Mouse (Mus musculus) hindbrain, embryonic 13.5 days (tissue): ENCODE measurements around the gene Eno2. TPM values are rescaled to one million over a fixed set of nuclear protein-coding genes. Genes with fewer than 3 reads are reported as not detected.

Experiments
- ATAC-seq: fragments of 200-750 bp; cut with Nextera tagmentation; 2 replicates; pipeline ENCODE4 v1.8.0; 2017; ENCODE audit warnings: moderate TSS enrichment; ENCODE audit not compliant: low FRiP score
- H3K27ac ChIP-seq: fragments of 300-500 bp; sonication (generic); 2 replicates; pipeline ENCODE4 v1.5.1; 2015; ENCODE audit warnings: inconsistent platforms, mild to moderate bottlenecking, moderate library complexity
- H3K27me3 ChIP-seq: fragments of 300-500 bp; sonication (generic); 2 replicates; pipeline ENCODE4 v1.6.1; 2015; ENCODE audit warnings: mild to moderate bottlenecking, inconsistent platforms
- H3K36me3 ChIP-seq: fragments of 300-500 bp; sonication (generic); 2 replicates; pipeline ENCODE4 v1.6.1; 2015; ENCODE audit warnings: mild to moderate bottlenecking, inconsistent platforms
- H3K4me1 ChIP-seq: fragments of 300-500 bp; sonication (generic); replicated peaks from 2 replicates; pipeline ENCODE4 v1.6.1; 2015; ENCODE audit warnings: inconsistent platforms
- H3K4me2 ChIP-seq: fragments of 300-500 bp; sonication (generic); 2 replicates; pipeline ENCODE4 v1.6.1; 2015; ENCODE audit warnings: inconsistent platforms, mild to moderate bottlenecking, moderate library complexity
- H3K4me3 ChIP-seq: fragments of 300-500 bp; sonication (generic); 2 replicates; pipeline ENCODE4 v1.5.1; 2015; ENCODE audit warnings: mild to moderate bottlenecking, inconsistent platforms
- H3K9ac ChIP-seq: fragments of 300-500 bp; sonication (generic); 2 replicates; pipeline ENCODE4 v1.6.1; 2015; ENCODE audit warnings: mild to moderate bottlenecking, inconsistent platforms
- H3K9me3 ChIP-seq: fragments of 300-500 bp; sonication (generic); 2 replicates; pipeline ENCODE4 v1.6.1; 2016; ENCODE audit warnings: inconsistent platforms
- WGBS: fragments of 180-500 bp; shearing (Covaris S2); methylation state at CpG from one replicate; pipeline ENCODE4 v1.1.7; 2015; 5-methylcytosine and 5-hydroxymethylcytosine counted together
- polyA plus RNA-seq: library from polyadenylated mRNA; unstranded; fragments of >200 nt; fragmentation: Nextera tagmentation; extraction: Ambion mirVana; gene quantifications from 2 replicates; pipeline ENCODE4 v1.2.1, GENCODE M21; 2015

Gene Eno2
- polyA plus RNA-seq: 53.2 and 58.7 TPM in 2 replicates

DNA sequence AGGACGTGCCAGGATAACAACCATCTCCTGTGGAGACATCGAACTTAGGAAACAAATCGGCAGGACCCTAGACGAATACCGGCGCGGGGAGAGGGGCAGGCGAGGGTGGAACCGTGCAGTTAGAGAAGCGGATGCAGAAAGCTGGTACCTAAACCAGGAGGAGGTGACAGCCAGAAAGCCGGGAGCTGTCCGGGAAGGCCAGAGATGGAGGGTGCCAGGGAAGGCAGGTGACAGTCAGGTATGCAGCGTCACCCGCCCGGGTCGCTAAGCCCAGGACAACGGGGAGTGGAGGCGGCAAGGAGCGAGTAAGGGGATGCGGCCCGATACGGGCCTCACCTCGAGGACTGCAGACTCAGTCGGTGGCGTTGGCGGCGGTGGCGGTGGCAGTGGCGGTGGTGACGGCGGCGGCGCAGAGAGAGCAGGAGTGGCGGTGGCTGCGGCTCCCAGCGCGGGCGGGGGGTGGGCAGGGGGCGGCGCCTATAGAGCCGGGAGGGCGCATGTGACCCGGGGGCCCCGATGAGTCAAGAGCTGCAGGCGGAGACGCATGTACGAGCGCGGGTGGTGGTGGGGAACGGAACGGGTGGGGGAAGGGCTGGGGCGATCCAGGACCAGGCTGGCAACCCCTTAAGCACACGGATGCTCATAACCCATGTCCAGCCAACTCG is at the start of gene Eno2:
TSS of gene Eno2 (minus strand) at position 573 of the 665 bp plus-strand sequence.
- H3K27ac ChIP-seq: peak within 1 kb of the TSS; percentile 77
- H3K4me2 ChIP-seq: peak within 1 kb of the TSS; percentile 72
- H3K4me1 ChIP-seq: peaks cover 32% of the 10 kb centered on the region
- peak; percentile 82 for ATAC-seq
- peak within 1 kb of the TSS; percentile 81 for H3K9ac ChIP-seq
- no peaks in the 10 kb centered on the region for H3K9me3 ChIP-seq
- H3K4me3 ChIP-seq: peak within 1 kb of the TSS; percentile 55
- under 1% methylated on average over 51 of the region's 54 CpGs for WGBS
- no peaks in the 10 kb centered on the region for H3K36me3 ChIP-seq
- peaks cover 15% of the 10 kb centered on the region for H3K27me3 ChIP-seq

- H3K27me3 ChIP-seq: no peaks in the 10 kb centered on the region
- 94% methylated on average over 8 of the region's 8 CpGs for WGBS
- H3K4me1 ChIP-seq: peaks cover 19% of the 10 kb centered on the region
- no peak overlapping the region for H3K4me3 ChIP-seq
- H3K9ac ChIP-seq: no peak overlapping the region
- no peak overlapping the region for H3K27ac ChIP-seq
- H3K4me2 ChIP-seq: no peak overlapping the region
- H3K9me3 ChIP-seq: no peaks in the 10 kb centered on the region
- peaks cover 81% of the 10 kb centered on the region for H3K36me3 ChIP-seq
- ATAC-seq: no peak
Observed at GRCm38 (mm10) chr6:124817971-124818370, 48.5 kb upstream of the Eno2 start.

- Histone ChIP-seq H3K36me3 (peaks cover 77% of the 10 kb centered on the region), H3K27ac (no peak overlapping the region), H3K27me3 (no peaks in the 10 kb centered on the region), H3K9me3 (no peaks in the 10 kb centered on the region), H3K9ac (no peak overlapping the region), H3K4me3 (no peak overlapping the region), H3K4me1 (peaks cover 23% of the 10 kb centered on the region), H3K4me2 (no peak overlapping the region)
- no peak for ATAC-seq
- WGBS: 97% methylated on average over 8 of the region's 8 CpGs
Observed at GRCm38 (mm10) chr6:124817563-124817962, 48.1 kb upstream of the Eno2 start.

GRCm38 (mm10) chr6:124817125-124817524 is 47.7 kb upstream of the Eno2 start:
- peaks cover 74% of the 10 kb centered on the region for H3K36me3 ChIP-seq
- peaks cover 28% of the 10 kb centered on the region for H3K4me1 ChIP-seq
- H3K4me2 ChIP-seq: no peak overlapping the region
- H3K27me3 ChIP-seq: no peaks in the 10 kb centered on the region
- 98% methylated on average over 11 of the region's 11 CpGs for WGBS
- no peak overlapping the region for H3K27ac ChIP-seq
- no peak for ATAC-seq
- H3K4me3 ChIP-seq: no peak overlapping the region
- H3K9ac ChIP-seq: no peak overlapping the region
- no peaks in the 10 kb centered on the region for H3K9me3 ChIP-seq

- Histone ChIP-seq H3K4me1 (peaks cover 33% of the 10 kb centered on the region), H3K36me3 (peaks cover 74% of the 10 kb centered on the region), H3K4me3 (no peak overlapping the region), H3K9me3 (no peaks in the 10 kb centered on the region), H3K9ac (no peak overlapping the region), H3K27me3 (no peaks in the 10 kb centered on the region), H3K27ac (no peak overlapping the region), H3K4me2 (no peak overlapping the region)
- WGBS: 93% methylated on average over 4 of the region's 4 CpGs
- no peak for ATAC-seq
Observed at GRCm38 (mm10) chr6:124816611-124817010, 47.1 kb upstream of the Eno2 start.

- Histone ChIP-seq H3K36me3 (peaks cover 66% of the 10 kb centered on the region), H3K4me1 (peaks cover 36% of the 10 kb centered on the region), H3K9ac (peak overlapping the region; percentile 13; the same call in 1 of the 2 replicates), H3K27ac (no peak overlapping the region), H3K4me2 (no peak overlapping the region), H3K4me3 (no peak overlapping the region), H3K9me3 (no peaks in the 10 kb centered on the region), H3K27me3 (no peaks in the 10 kb centered on the region)
- ATAC-seq: no peak
- 67% methylated on average over 9 of the region's 9 CpGs for whole genome bisulfite sequencing
Observed at GRCm38 (mm10) chr6:124814858-124815774, 45.6 kb upstream of the Eno2 start.

DNA sequence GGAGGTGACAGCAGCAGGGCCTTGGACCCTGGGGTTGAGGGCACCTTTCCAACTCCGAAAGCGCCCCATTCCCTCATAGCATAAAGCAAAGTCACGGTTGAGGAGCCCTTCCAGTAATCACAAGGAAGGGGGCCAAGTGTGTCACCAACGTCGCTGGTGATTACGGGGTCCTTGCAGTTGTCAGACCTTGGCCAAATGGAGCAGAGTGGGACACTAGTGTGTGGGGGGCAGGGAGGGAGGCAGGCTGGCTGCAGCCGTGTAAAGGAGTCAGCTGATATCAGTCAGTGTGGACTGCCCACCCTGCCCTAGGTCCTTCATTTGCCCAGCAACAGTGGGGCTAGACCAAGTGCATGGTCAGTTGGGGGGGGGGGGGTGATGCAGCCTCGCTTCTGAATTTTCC is 45.0 kb upstream of the Eno2 start:
- no peak overlapping the region for H3K9ac ChIP-seq
- peak overlapping the region; percentile 88 for H3K27ac ChIP-seq
- 40% methylated on average over 8 of the region's 8 CpGs for WGBS
- H3K4me2 ChIP-seq: peak overlapping the region; percentile 81
- peaks cover 61% of the 10 kb centered on the region for H3K36me3 ChIP-seq
- peaks cover 43% of the 10 kb centered on the region for H3K4me1 ChIP-seq
- no peaks in the 10 kb centered on the region for H3K9me3 ChIP-seq
- ATAC-seq: peak; percentile 47
- H3K4me3 ChIP-seq: peak overlapping the region; percentile 59
- H3K27me3 ChIP-seq: no peaks in the 10 kb centered on the region

DNA sequence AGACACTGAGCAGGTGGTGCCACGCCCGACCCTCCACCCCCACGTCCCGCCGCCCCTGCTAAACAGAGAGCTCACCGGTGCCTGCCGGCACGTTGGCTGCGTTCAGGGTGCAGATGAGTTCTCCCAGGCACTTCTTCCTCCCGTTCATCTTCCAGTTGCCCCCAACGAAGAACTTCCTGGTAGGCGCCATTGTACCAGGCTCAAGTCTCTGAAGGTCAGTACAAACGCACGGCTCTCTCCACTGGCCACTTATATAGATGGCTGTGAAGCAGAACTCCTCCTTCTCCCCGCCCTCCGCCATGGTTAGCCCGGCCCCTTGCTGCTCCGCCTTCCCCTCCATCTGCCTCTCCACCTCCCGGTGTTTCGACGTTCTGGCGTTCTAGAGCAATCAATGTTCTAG is 44.5 kb upstream of the Eno2 start, which contains the start of gene Tpi1:
TSS of gene Tpi1 (minus strand) at position 364 of the 400 bp plus-strand sequence.
- H3K9me3 ChIP-seq: no peaks in the 10 kb centered on the region
- no peaks in the 10 kb centered on the region for H3K27me3 ChIP-seq
- ATAC-seq: peak; percentile 84
- peak within 1 kb of the TSS; percentile 59 for H3K4me3 ChIP-seq
- H3K27ac ChIP-seq: peak within 1 kb of the TSS; percentile 88
- H3K9ac ChIP-seq: peak within 1 kb of the TSS; percentile 86
- H3K36me3 ChIP-seq: peaks cover 55% of the 10 kb centered on the region
- H3K4me1 ChIP-seq: peaks cover 48% of the 10 kb centered on the region
- under 1% methylated on average over 22 of the region's 22 CpGs for WGBS
- peak within 1 kb of the TSS; percentile 81 for H3K4me2 ChIP-seq

DNA sequence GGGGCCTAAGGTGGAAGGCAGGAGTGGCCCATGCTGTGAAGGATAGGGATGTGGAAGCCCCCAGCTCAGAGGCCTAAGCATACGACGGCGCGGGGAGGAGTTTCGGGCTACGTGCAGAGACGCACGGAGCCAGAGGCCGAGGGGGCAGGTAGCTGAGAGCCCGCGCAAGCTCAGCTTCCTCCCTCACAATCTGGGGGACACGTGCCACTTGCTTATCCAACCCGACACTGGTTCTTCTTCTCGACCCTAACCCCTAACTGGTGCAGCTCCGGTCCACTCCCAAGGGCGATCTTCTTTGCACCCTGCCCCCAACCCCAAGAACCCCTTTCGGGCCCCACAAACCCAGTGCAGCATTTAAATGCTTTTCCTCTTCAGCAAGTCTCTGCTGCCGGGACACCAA is 44.0 kb upstream of the Eno2 start:
- ATAC-seq: peak; percentile 74
- Histone ChIP-seq H3K4me3 (peak overlapping the region; percentile 59), H3K27me3 (no peaks in the 10 kb centered on the region), H3K9me3 (no peaks in the 10 kb centered on the region), H3K4me2 (peak overlapping the region; percentile 81), H3K4me1 (peaks cover 52% of the 10 kb centered on the region), H3K27ac (peak overlapping the region; percentile 88), H3K36me3 (peaks cover 51% of the 10 kb centered on the region), H3K9ac (peak overlapping the region; percentile 86)
- under 1% methylated on average over 18 of the region's 18 CpGs for WGBS

DNA sequence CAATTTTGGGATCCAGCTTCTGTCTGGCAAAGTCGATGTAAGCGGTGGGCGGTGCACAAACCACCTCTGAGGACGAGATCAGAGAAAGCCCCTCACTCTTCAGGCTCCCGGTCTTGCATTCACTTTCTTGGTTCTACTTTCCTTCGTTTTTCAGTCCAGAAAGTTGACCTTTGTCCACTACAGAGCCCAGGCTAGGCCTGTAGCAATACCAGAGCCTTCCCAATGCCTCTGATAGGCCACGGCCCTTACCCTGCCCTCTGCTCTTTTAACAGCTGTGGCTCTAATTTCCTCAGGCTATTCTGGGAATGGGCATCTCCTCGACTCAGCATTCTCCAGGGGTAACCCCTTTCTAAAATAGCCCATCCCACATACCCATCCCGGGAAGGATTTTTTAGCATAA is 43.4 kb upstream of the Eno2 start:
- peak overlapping the region; percentile 59 for H3K4me3 ChIP-seq
- H3K27me3 ChIP-seq: no peaks in the 10 kb centered on the region
- peaks cover 58% of the 10 kb centered on the region for H3K4me1 ChIP-seq
- peak overlapping the region; percentile 86 for H3K9ac ChIP-seq
- 19% methylated on average over 9 of the region's 9 CpGs for WGBS
- H3K4me2 ChIP-seq: peak overlapping the region; percentile 81
- no peak for ATAC-seq
- H3K9me3 ChIP-seq: no peaks in the 10 kb centered on the region
- H3K36me3 ChIP-seq: peaks cover 45% of the 10 kb centered on the region
- peak overlapping the region; percentile 88; the same call in 1 of the 2 replicates for H3K27ac ChIP-seq

GRCm38 (mm10) chr6:124811701-124812560 is 42.5 kb upstream of the Eno2 start:
- Histone ChIP-seq H3K27ac (no peak overlapping the region), H3K9me3 (no peaks in the 10 kb centered on the region), H3K36me3 (peaks cover 35% of the 10 kb centered on the region), H3K27me3 (no peaks in the 10 kb centered on the region), H3K4me3 (peak overlapping the region; percentile 59; the same call in 1 of the 2 replicates), H3K4me1 (peaks cover 58% of the 10 kb centered on the region), H3K9ac (peak overlapping the region; percentile 86), H3K4me2 (peak overlapping the region; percentile 81)
- WGBS: 87% methylated on average over 24 of the region's 24 CpGs
- ATAC-seq: no peak

DNA sequence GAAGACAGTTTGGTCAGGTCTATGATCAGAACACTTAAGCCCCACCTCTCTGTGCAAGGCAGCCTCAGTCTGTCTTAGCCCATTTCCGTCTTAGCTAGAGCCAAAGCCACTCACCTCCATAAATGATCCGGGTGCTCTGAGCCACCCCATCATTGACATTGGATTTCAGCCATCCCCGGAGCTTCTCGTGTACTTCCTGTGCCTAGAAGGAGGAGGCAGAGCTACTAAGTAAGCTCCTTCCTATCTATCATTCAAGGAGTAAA is 41.9 kb upstream of the Eno2 start:
- H3K9ac ChIP-seq: no peak overlapping the region
- H3K4me1 ChIP-seq: peaks cover 61% of the 10 kb centered on the region
- WGBS: 94% methylated on average over 4 of the region's 4 CpGs
- no peak overlapping the region for H3K4me3 ChIP-seq
- H3K4me2 ChIP-seq: no peak overlapping the region
- no peak overlapping the region for H3K27ac ChIP-seq
- H3K9me3 ChIP-seq: no peaks in the 10 kb centered on the region
- H3K36me3 ChIP-seq: peaks cover 29% of the 10 kb centered on the region
- ATAC-seq: no peak
- no peaks in the 10 kb centered on the region for H3K27me3 ChIP-seq
